Mouse (Mus musculus): ENCODE data around the gene Rnf31.

Gene Rnf31

GRCm38 (mm10) chr14:55577871-55578667 is 13.4 kb upstream of the Rnf31 start, which contains the start of gene Psme1:
TSS of gene Psme1 (plus strand) at chr14:55578123.
- in situ Hi-C loops (cut with MboI, MseI) = no loop called here

GRCm38 (mm10) chr14:55578668-55579269 is 12.7 kb upstream of the Rnf31 start:
- in situ Hi-C loops (cut with MboI, MseI) = no loop called here

- in situ Hi-C loops (cut with MboI, MseI) = no loop called here
Measured at GRCm38 (mm10) chr14:55579511-55580496, 11.7 kb upstream of the Rnf31 start.

- in situ Hi-C loops (cut with MboI, MseI) = no loop called here
Measured at GRCm38 (mm10) chr14:55580731-55581130, 10.8 kb upstream of the Rnf31 start.

- in situ Hi-C loops (cut with MboI, MseI) = no loop called here
Measured at GRCm38 (mm10) chr14:55581981-55582681, 9.4 kb upstream of the Rnf31 start.

- in situ Hi-C loops (cut with MboI, MseI) = no loop called here
Measured at GRCm38 (mm10) chr14:55584303-55584701, 7.2 kb upstream of the Rnf31 start.

- in situ Hi-C loops (cut with MboI, MseI) = no loop called here
Measured at GRCm38 (mm10) chr14:55584702-55585565, 6.6 kb upstream of the Rnf31 start, which contains the start of gene Emc9. TSS of gene Emc9 (minus strand) at chr14:55585302.

GRCm38 (mm10) chr14:55585566-55585960 is 5.9 kb upstream of the Rnf31 start:
- in situ Hi-C loops (cut with MboI, MseI) = no loop called here

- in situ Hi-C loops (cut with MboI, MseI) = no loop called here
Measured at GRCm38 (mm10) chr14:55586149-55586548, 5.4 kb upstream of the Rnf31 start.

- in situ Hi-C loops (cut with MboI, MseI) = no loop called here
Measured at GRCm38 (mm10) chr14:55589271-55589670, 2.2 kb upstream of the Rnf31 start.

GRCm38 (mm10) chr14:55589771-55590448 is 1.6 kb upstream of the Rnf31 start:
- in situ Hi-C loops (cut with MboI, MseI) = no loop called here

GRCm38 (mm10) chr14:55590748-55591330 is 669 bp upstream of the Rnf31 start, which contains the start of gene Psme2:
TSS of gene Psme2 (minus strand) at chr14:55591113.
- in situ Hi-C loops (cut with MboI, MseI) = no loop called here

GRCm38 (mm10) chr14:55592226-55592625 is 718 bp downstream of the Rnf31 start:
- in situ Hi-C loops (cut with MboI, MseI) = no loop called here

- in situ Hi-C loops (cut with MboI, MseI) = no loop called here
Measured at GRCm38 (mm10) chr14:55596036-55596690, 4.7 kb downstream of the Rnf31 start.

GRCm38 (mm10) chr14:55598521-55599390 is 7.2 kb downstream of the Rnf31 start:
- in situ Hi-C loops (cut with MboI, MseI) = no loop called here

GRCm38 (mm10) chr14:55603271-55603632 is 11.7 kb downstream of the Rnf31 start, which contains the start of gene Irf9:
TSS of gene Irf9 (plus strand) at chr14:55603571.
- in situ Hi-C loops (cut with MboI, MseI) = loop anchor here (5.0 kb wide), 1 partner anchor 34 kb away; the partner anchor contains the start of genes Gm49378 and Ipo4

Data from T-helper 2 cell (primary cell).